Mouse (Mus musculus) neural tube, embryonic 15.5 days (tissue): ENCODE measurements around the gene Tango2. TPM values are rescaled to one million over a fixed set of nuclear protein-coding genes. Genes with fewer than 3 reads are reported as not detected.
A peak's percentile ranks its signal among the peaks of the same experiment; 100 is the strongest.
"Not testable (repeated sequence)": the region's sequence is repeated elsewhere in the genome, so short reads cannot be mapped to it uniquely, and the experiment has no call there.

ENCODE experiments used
- ATAC-seq: fragments of 200-750 bp; cut with Nextera tagmentation; 2 replicates; pipeline ENCODE4 v1.8.0; 2017; ENCODE audit warnings: mild to moderate bottlenecking, moderate TSS enrichment, moderate library complexity; ENCODE audit not compliant: low FRiP score
- H3K27ac ChIP-seq: fragments of 300-500 bp; sonication (generic); replicated peaks from 2 replicates; pipeline ENCODE4 v1.5.1; 2015; ENCODE audit warnings: mild to moderate bottlenecking, inconsistent platforms
- H3K27me3 ChIP-seq: fragments of 300-500 bp; sonication (generic); replicated peaks from 2 replicates; pipeline ENCODE4 v1.6.1; 2015; ENCODE audit warnings: inconsistent platforms
- H3K36me3 ChIP-seq: fragments of 300-500 bp; sonication (generic); 2 replicates; pipeline ENCODE4 v1.6.1; 2015; ENCODE audit warnings: inconsistent platforms
- H3K4me1 ChIP-seq: fragments of 300-500 bp; sonication (generic); 2 replicates; pipeline ENCODE4 v1.6.1; 2015; ENCODE audit warnings: inconsistent platforms
- H3K4me2 ChIP-seq: fragments of 300-500 bp; sonication (generic); 2 replicates; pipeline ENCODE4 v1.6.1; 2015; ENCODE audit warnings: inconsistent platforms, mild to moderate bottlenecking, moderate library complexity
- H3K4me3 ChIP-seq: fragments of 300-500 bp; sonication (generic); replicated peaks from 2 replicates; pipeline ENCODE4 v1.5.1; 2015; ENCODE audit warnings: mild to moderate bottlenecking, inconsistent platforms
- H3K9ac ChIP-seq: fragments of 300-500 bp; sonication (generic); replicated peaks from 2 replicates; pipeline ENCODE4 v1.6.1; 2015; ENCODE audit warnings: mild to moderate bottlenecking, inconsistent platforms
- H3K9me3 ChIP-seq: fragments of 300-500 bp; sonication (generic); replicated peaks from 2 replicates; pipeline ENCODE4 v1.6.1; 2016; ENCODE audit warnings: inconsistent platforms
- WGBS: fragments of 180-500 bp; shearing (Covaris S2); methylation state at CpG from one replicate; pipeline ENCODE4 v1.1.7; 2015; ENCODE audit warnings: mixed read lengths; 5-methylcytosine and 5-hydroxymethylcytosine counted together
- polyA plus RNA-seq: library from polyadenylated mRNA; unstranded; fragments of >200 nt; fragmentation: Nextera tagmentation; extraction: Ambion mirVana; gene quantifications from 2 replicates; pipeline ENCODE4 v1.2.1, GENCODE M21; 2015

Tango2 gene
- polyA plus RNA-seq, 1 experiment from 2014 or later = 115 TPM

GRCm38 (mm10) chr16:18337261-18337660, 10.6 kb downstream of the Tango2 start:
- no peak overlapping the region for H3K4me2 ChIP-seq
- H3K4me1 ChIP-seq = peaks cover 21% of the 10 kb centered on the region
- H3K4me3 ChIP-seq = no peak overlapping the region
- ATAC-seq = no peak
- 94% methylated on average over 4 of the region's 4 CpGs for WGBS
- H3K27me3 ChIP-seq = no peaks in the 10 kb centered on the region
- H3K27ac ChIP-seq = no peak overlapping the region
- peaks cover 17% of the 10 kb centered on the region for H3K36me3 ChIP-seq
- no peak overlapping the region for H3K9ac ChIP-seq
- no peaks in the 10 kb centered on the region for H3K9me3 ChIP-seq

- Histone ChIP-seq H3K27ac (no peak overlapping the region), H3K4me2 (no peak overlapping the region), H3K4me3 (no peak overlapping the region), H3K9me3 (no peaks in the 10 kb centered on the region), H3K4me1 (peaks cover 9% of the 10 kb centered on the region), H3K27me3 (no peaks in the 10 kb centered on the region), H3K9ac (no peak overlapping the region), H3K36me3 (peaks cover 17% of the 10 kb centered on the region)
- 94% methylated on average over 3 of the region's 3 CpGs for WGBS
- ATAC-seq = no peak
Measured at GRCm38 (mm10) chr16:18335981-18336380, 11.9 kb downstream of the Tango2 start.

GRCm38 (mm10) chr16:18333976-18334375, 13.9 kb downstream of the Tango2 start:
- Histone ChIP-seq H3K4me1 (no peaks in the 10 kb centered on the region), H3K36me3 (peaks cover 17% of the 10 kb centered on the region), H3K4me2 (no peak overlapping the region), H3K4me3 (no peak overlapping the region), H3K27ac (no peak overlapping the region), H3K9ac (no peak overlapping the region), H3K27me3 (no peaks in the 10 kb centered on the region), H3K9me3 (no peaks in the 10 kb centered on the region)
- WGBS = 80% methylated on average over 3 of the region's 3 CpGs
- ATAC-seq = no peak

GRCm38 (mm10) chr16:18328524-18328923, 19.4 kb downstream of the Tango2 start:
- Histone ChIP-seq H3K36me3 (peaks cover 8% of the 10 kb centered on the region; the same call in 1 of the 2 replicates), H3K27ac (no peak overlapping the region), H3K4me3 (no peak overlapping the region), H3K9me3 (no peaks in the 10 kb centered on the region), H3K4me2 (no peak overlapping the region), H3K9ac (no peak overlapping the region), H3K4me1 (no peaks in the 10 kb centered on the region), H3K27me3 (no peaks in the 10 kb centered on the region)
- no peak for ATAC-seq
- WGBS = 84% methylated on average over 1 of the region's 1 CpGs

- 92% methylated on average over 9 of the region's 9 CpGs for WGBS
- Histone ChIP-seq H3K27me3 (no peaks in the 10 kb centered on the region), H3K36me3 (peaks cover 10% of the 10 kb centered on the region; the same call in 1 of the 2 replicates), H3K9ac (no peak overlapping the region), H3K27ac (no peak overlapping the region), H3K4me1 (no peaks in the 10 kb centered on the region), H3K4me2 (no peak overlapping the region), H3K4me3 (no peak overlapping the region), H3K9me3 (no peaks in the 10 kb centered on the region)
- no peak for ATAC-seq
Measured at GRCm38 (mm10) chr16:18327936-18328335, 20.0 kb downstream of the Tango2 start.

- H3K9ac ChIP-seq = no peak overlapping the region
- no peak for ATAC-seq
- no peaks in the 10 kb centered on the region for H3K9me3 ChIP-seq
- WGBS = 82% methylated on average over 4 of the region's 4 CpGs
- no peaks in the 10 kb centered on the region for H3K4me1 ChIP-seq
- H3K4me3 ChIP-seq = no peak overlapping the region
- H3K4me2 ChIP-seq = no peak overlapping the region
- H3K27ac ChIP-seq = no peak overlapping the region
- H3K36me3 ChIP-seq = peaks cover 24% of the 10 kb centered on the region
- H3K27me3 ChIP-seq = no peaks in the 10 kb centered on the region
Measured at GRCm38 (mm10) chr16:18325741-18326140, 22.2 kb downstream of the Tango2 start.

GRCm38 (mm10) chr16:18324031-18324430, 23.9 kb downstream of the Tango2 start:
- 75% methylated on average over 6 of the region's 6 CpGs for WGBS
- H3K36me3 ChIP-seq = peaks cover 30% of the 10 kb centered on the region
- no peaks in the 10 kb centered on the region for H3K9me3 ChIP-seq
- no peak overlapping the region for H3K9ac ChIP-seq
- H3K27me3 ChIP-seq = no peaks in the 10 kb centered on the region
- no peak overlapping the region for H3K4me3 ChIP-seq
- H3K4me1 ChIP-seq = no peaks in the 10 kb centered on the region
- H3K27ac ChIP-seq = no peak overlapping the region
- no peak for ATAC-seq
- H3K4me2 ChIP-seq = no peak overlapping the region

GRCm38 (mm10) chr16:18323460-18323859, 24.4 kb downstream of the Tango2 start:
- H3K4me2 ChIP-seq = no peak overlapping the region
- WGBS = 93% methylated on average over 2 of the region's 2 CpGs
- H3K27me3 ChIP-seq = no peaks in the 10 kb centered on the region
- no peak overlapping the region for H3K27ac ChIP-seq
- peaks cover 30% of the 10 kb centered on the region for H3K36me3 ChIP-seq
- no peak overlapping the region for H3K9ac ChIP-seq
- H3K4me1 ChIP-seq = no peaks in the 10 kb centered on the region
- no peak for ATAC-seq
- no peaks in the 10 kb centered on the region for H3K9me3 ChIP-seq
- no peak overlapping the region for H3K4me3 ChIP-seq

GRCm38 (mm10) chr16:18321443-18321842, 26.5 kb downstream of the Tango2 start:
- Histone ChIP-seq H3K36me3 (peaks cover 35% of the 10 kb centered on the region), H3K4me2 (no peak overlapping the region), H3K4me1 (no peaks in the 10 kb centered on the region), H3K27me3 (no peaks in the 10 kb centered on the region), H3K9me3 (no peaks in the 10 kb centered on the region), H3K9ac (no peak overlapping the region), H3K27ac (no peak overlapping the region), H3K4me3 (no peak overlapping the region)
- 72% methylated on average over 2 of the region's 2 CpGs for WGBS
- no peak for ATAC-seq

GRCm38 (mm10) chr16:18318992-18319391, 28.9 kb downstream of the Tango2 start:
- peaks cover 42% of the 10 kb centered on the region for H3K36me3 ChIP-seq
- no peaks in the 10 kb centered on the region for H3K4me1 ChIP-seq
- H3K9me3 ChIP-seq = no peaks in the 10 kb centered on the region
- no peak overlapping the region for H3K9ac ChIP-seq
- no peak overlapping the region for H3K4me2 ChIP-seq
- H3K4me3 ChIP-seq = no peak overlapping the region
- H3K27ac ChIP-seq = no peak overlapping the region
- H3K27me3 ChIP-seq = no peaks in the 10 kb centered on the region
- WGBS = 90% methylated on average over 3 of the region's 3 CpGs
- no peak for ATAC-seq

- Histone ChIP-seq H3K9ac (no peak overlapping the region), H3K9me3 (no peaks in the 10 kb centered on the region), H3K4me2 (no peak overlapping the region), H3K36me3 (peaks cover 63% of the 10 kb centered on the region), H3K4me1 (no peaks in the 10 kb centered on the region), H3K27ac (no peak overlapping the region), H3K4me3 (no peak overlapping the region), H3K27me3 (no peaks in the 10 kb centered on the region)
- no peak for ATAC-seq
- 97% methylated on average over 1 of the region's 1 CpGs for WGBS
Measured at GRCm38 (mm10) chr16:18308159-18308558, 39.7 kb downstream of the Tango2 start.

- Histone ChIP-seq H3K4me3 (peak overlapping the region; percentile 99), H3K27ac (peak overlapping the region; percentile 58; the same call in 1 of the 2 replicates), H3K4me1 (peaks cover 33% of the 10 kb centered on the region), H3K9ac (0 out of 2 replicates have a peak overlapping the region, but pooled peaks have one; percentile 23), H3K4me2 (peak overlapping the region; percentile 92)
- not testable (repeated sequence) for H3K36me3 ChIP-seq, H3K9me3 ChIP-seq, ATAC-seq, H3K27me3 ChIP-seq
- 5% methylated on average over 10 of the region's 10 CpGs for WGBS
Measured at GRCm38 (mm10) chr16:18289614-18290013, 58.3 kb downstream of the Tango2 start.
